Mouse (Mus musculus) T-helper 1 cell (primary cell): ENCODE measurements around the gene Top3b.
"Not testable (repeated sequence)": the region's sequence is repeated elsewhere in the genome, so short reads cannot be mapped to it uniquely, and the experiment has no call there.

Experiments used
- in situ Hi-C: fragments of 300-600 bp; cut with MboI, MseI; formaldehyde crosslinking; loops from one replicate; pipeline ENCODE4 v1.15.1; 2025; ENCODE audit warnings: high pct_unique_total_duplicates

The Top3b gene

DNA sequence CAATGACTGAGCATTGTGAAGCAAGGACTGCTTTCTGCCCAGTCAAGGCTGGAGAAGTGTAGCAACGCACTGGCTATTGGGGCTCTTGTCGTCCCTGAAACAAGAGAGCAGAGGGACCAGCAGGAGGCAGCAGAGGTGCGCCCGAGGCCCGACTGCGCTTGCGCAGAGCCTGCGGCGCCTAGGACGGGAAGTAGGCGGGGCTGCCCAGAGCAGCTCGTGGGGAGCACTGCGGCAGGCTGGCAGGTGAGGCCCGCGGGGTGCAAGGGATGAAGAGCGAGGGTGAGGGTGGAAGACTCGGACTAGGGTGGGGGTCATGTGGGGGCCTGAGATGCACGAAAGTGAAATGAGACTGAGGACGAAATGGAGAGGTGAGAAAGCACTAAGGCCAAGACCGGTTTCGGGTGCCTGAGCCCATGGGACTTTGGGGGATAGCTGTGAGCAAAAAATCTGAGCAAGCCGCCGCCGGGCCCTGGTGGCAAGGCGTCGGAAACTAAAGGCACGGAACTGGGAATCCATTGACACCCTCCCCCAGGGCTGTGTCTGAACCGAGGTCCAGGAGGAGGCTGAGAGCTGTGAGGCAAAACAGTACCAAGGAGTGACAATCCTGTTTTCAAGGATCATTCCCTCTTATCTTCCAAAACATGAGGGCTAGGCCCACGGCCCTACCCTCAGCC lies 26.0 kb downstream of the Top3b start, which contains the start of gene Ppm1f:
Ppm1f (plus strand) TSS at position 88 of the 674 bp plus-strand sequence.
- in situ Hi-C loops = no loop called here

DNA sequence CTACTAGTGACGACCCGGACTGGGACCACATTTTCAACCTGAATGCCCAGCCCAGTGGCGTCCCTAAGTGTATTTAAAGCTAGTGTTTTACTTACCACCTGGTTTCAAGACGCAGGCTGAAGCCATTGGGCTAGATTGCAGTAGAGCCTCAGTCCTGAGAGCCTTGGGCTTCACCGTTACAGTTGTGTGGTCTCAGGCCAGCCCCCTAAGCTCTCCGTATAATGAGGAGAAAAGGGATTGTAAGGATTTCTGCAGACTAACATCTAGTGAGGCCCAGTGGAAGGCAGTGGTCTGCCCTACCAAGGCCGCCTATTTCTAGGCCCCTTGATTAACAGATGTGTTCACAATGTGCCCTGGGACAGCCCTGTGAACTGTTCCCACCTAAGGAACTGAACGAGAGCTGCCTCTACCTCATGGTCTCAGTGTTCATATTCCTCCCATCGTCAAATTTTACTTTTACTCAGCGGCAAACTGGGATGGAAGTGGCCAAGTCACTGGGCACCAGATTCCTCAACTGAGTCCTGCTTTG lies 26.6 kb downstream of the Top3b start:
- in situ Hi-C loops = no loop called here

DNA sequence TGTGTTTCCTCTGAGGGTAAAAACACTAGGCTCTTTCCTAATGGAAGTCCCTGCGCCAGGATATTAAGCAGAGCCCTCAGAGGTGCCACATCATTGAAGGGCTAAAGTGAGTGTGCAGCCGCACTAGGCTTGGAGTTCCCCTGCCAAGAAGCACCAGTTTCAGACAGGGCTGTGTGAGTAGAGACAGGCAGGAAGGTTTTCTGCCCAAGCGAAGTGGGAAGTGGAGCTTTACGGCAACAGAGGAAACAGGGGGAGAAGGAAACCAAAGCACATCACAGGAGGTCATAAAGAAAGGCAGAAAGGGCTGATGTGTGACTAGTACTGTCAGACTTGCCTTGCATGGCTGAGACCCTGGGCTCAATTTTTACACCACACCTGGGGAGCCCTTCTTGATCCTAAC lies 31.8 kb downstream of the Top3b start:
- in situ Hi-C loops = no loop called here

DNA sequence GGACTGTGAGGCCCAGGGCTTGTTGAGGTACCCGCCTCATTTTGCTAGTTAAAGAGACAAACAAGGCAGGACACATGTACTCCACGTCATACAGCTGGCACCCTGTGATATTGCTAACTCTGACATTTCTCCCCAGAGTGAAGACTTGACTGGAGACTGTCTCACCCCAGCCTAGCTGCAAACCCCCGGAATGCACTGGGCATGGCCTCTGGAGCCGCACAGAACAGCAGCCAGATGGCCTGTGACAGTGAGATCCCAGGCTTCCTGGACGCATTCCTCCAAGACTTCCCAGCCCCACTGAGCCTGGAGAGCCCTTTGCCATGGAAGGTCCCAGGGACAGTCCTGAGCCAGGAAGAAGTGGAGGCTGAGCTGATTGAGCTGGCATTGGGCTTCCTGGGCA lies 32.7 kb downstream of the Top3b start:
- in situ Hi-C loops = no loop called here

DNA sequence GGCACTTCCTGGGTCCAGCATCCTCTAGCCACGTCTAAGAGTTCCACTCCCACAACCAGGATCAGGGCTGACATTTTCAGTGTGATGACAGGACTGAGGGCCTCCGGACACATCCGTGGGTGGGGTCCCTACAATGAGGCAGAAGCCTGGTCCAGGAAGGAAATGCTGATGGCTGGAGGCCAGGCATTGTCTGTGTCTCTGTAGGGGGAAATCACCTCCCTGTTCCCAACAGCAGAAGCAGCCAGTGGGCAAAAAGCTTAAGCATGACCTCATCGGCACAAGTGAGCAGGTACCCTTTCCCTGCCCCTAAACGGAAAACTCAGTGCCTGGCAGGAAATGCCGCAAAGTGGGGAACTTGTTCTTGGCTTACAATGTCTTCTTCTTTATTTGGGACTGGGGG lies 37.3 kb downstream of the Top3b start:
- in situ Hi-C loops = no loop called here

DNA sequence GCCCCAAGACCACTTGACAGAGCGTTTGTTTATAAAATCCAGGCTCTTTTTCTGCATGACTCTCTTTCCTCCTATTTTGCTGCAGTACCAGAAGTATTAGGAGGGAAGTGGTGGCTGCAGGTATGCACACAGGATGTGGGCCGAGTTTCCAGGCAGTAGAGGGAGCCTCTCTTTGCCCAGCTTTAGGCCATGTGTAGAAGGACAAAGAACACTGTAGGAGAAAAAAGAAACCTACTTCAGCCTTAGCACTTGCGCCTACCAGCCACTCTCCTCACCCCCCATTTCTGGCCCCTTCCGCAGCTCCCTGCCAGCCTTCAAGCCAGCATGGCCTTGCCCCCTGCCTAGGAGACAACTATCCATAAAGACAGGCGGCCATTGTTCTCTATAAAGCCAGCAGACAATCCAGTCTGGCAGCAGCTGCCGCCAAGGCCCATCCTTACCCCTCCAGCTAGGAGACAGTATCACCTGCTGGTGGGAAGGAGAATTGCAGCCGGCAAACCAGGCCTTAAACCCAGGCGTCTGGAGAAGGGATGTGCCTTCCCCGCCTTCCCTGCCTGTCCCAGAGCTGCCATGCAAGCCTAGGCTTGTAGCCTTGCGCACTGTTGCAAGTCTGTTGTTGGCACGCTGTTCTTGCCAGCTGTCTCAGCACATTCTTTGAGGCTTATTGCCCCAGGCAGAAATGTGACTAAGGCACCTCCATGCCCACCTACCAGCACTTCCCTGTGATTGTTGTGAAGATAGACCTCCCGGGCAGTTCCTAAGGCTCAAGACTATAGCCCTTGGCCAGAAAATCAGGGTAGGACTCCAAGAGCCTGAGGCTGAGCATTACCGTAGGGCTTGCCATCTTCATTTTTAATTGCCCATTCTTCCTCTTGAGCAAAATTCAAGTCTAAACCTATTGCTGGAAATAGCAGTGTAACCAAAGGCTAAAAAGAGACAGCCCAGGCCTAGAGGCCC lies 41.4 kb downstream of the Top3b start:
- in situ Hi-C loops = no loop called here

DNA sequence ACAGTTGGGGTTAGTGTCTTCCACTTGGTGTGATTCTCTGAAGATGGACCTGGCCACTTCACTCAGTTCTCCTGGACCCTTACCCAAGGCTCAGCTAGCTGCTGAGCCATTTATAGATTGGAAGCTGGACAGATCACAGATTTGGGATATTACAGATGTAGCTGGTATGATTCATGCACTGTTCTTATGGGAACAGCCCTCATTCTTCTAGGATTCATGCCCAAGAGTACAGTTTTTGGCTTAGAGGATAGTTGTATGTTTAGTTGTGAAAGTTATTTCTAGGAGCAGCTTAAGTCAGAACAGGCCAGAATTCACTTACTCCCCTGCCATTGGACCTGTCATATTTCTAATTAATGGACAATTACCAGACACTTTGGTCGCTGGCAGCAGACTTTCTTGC lies 42.9 kb downstream of the Top3b start:
- in situ Hi-C loops = no loop called here

DNA sequence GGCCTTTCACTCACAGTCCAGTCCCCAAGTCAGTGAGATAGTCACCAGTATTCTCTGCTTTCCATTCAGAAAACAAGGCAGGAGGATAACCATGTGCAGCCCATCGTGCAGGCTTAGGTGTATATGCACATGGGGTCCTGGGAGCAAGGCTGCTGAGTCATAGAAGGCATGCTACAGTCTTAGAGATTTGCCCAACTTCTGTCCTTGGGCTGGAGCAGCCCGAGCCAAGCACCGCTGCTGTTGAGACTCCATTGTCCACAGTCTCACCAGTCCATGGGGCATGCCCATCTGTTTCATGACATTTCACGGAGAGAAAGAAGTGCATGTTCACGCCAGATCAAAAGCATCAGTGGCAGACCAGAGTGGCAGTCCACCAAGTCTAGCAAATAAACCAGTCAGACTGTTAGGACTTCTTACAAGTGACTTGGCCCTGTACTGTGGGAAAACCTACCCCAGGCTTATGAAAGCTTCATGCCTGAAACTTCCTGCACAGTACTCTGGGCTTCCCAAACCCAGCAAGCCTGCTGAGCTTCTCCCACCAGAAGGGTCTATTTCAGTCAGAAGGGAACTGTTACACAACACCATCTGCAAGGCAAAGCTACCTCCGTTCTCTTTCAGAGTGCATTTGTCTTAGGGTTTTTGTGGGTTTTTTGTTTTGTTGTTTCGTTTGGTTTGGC lies 48.0 kb downstream of the Top3b start:
- in situ Hi-C loops = no loop called here

DNA sequence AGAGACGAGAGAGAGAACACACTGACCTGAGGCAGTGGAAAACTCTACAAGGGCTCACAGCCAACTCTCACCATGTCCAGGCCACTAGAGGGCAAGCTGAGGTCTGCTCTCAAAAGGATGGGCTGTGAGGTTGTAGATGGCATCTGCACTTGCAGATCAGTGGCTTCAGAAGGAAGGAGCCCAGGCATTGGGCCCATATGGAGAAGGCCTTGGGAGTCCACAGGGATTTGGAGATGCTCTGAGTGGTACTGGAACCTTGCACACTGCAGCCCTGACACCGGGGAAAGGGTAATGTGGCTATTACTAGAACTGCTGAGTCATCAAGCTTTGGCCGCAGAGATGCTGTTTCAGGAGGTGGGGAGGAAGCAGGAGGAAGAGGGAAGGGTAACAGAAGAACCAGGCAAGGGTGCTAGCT lies 50.5 kb downstream of the Top3b start:
- in situ Hi-C loops = no loop called here

DNA sequence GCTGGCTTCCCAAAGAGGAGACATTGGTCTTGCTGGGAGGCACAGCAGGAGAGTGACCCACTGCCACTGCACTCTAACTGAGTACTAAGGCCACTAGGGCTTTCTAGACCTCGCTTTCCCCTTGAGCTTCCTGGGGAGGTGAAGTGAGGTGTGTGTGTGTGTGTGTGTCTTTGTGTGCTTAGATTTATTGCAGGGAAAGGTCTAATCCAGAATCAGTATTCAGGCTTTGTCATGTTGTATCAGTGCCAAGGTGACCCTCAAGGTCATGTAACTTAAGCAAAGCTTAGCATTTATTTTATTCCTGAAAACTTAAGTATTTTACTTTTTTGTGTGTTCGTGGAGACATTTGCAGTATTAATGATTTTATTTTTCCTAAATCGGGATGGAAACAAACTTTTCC lies 53.9 kb downstream of the Top3b start:
- in situ Hi-C loops = no loop called here

DNA sequence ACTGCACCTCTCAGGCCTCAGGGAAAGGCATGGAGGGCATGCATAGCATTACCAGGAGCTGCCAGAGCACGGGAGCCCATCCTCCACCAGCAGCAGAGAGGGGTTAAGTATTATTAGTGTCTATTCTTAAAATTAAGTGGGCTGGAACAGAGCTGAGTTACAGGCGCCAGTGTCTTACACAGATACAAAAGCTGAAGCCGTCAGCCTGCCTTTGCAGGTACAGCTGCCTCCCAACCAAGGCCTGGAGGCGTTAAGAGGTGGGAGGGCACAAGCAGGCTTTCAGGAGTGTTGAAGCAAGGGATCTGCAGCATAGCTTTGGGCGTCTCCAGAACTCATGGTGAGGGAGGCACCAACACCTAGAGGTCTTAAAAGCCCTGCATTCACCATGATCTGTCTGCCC lies 56.0 kb downstream of the Top3b start:
- in situ Hi-C loops = no loop called here

DNA sequence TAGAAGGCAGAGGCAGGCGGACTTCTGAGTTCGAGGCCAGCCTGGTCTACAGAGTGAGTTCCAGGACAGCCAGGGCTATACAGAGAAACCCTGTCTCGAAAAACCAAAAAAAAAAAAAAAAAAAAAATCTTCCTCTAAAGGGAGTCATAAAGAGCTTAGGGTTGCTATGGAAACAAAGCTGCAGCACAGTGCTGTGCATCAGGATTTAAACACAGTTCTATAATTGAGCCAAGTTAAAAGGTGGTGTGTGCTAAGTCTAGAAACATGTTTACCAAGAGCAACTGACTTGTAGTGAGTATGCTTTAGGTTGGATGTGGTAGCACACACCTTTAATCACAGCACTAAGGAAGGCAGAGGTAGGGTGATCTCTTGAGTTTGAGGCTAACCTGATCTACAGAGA lies 58.4 kb downstream of the Top3b start:
- in situ Hi-C loops = not testable (repeated sequence)

DNA sequence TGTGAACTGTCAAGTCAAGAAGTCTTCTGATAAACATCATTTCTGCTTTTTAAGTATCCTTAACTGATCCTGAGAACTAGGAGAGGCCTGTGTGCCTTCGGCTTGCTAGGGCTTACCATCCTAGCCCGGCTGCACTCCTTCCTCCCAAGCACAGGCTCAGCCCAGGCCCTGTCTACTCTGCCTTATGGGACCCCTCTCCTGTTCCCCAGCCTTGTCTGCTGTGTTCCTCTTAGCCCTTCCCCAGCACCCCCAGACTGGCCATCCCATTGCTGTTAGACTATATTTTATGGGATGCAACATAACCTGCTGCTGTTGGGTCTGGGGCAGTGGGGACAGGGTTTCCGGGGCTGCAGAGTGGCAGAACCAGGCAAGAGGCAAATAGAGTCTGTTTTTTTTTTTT lies 59.8 kb downstream of the Top3b start:
- in situ Hi-C loops = no loop called here

DNA sequence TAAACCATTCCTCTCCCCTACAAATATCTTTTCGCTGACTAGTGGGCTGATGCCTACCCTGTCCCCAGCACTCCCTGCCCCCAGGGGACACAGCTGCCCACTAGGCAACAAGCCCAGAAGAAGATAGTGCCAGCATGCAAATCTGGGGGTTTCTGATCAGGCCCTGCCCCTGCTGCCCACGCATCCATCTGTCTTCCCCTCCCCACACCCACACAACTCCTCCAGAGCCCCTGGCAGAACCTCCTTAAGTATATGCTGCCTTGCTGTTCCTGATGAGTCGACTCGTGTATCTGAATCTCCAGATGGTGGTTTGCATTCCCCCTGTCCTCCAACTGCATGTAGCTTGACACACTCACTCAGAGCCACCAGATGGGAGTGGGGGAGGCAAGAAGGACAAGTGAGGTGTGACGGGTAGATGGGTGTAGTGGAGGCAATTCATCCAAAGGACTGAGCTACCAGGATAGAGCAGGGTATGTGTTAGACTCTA lies 60.3 kb downstream of the Top3b start:
- in situ Hi-C loops = no loop called here

DNA sequence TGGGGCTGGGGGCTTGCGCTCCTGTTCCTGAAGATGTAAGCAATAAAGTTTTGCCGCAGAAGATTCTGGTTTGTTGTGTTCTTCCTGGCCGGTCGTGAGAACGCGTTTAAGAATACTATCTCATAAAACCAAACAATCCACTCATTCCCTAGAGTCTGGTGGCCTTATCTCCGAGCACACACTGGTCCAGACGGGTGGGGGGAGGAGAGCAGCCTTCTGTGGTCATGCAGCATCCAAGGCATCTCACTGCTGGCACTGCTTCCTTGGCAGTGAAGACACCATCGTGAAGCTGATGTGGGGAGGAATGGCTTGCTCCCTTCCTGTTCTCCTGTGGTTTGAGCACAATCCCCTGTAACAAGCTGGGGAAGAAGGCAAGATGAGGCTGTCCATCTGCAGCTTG lies 69.0 kb downstream of the Top3b start:
- in situ Hi-C loops = no loop called here

DNA sequence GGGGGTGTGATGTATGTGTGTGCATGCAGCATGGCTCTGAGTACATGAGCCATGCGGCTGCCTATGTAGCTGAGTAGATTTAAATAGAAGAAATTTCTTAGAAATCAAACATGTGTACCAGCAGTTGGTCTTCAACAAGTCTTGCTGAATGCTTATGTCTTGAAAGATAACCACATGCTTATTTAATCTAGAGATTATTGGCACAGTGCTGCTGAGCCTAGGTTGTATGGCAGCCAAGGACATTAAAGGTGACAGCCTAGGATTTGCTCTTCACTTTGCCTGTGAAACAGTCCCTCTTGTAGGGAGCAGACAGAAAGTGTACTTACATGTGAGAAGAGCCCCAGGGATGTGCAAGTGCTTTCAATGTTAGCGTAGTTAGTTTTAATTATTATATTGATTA lies 70.5 kb downstream of the Top3b start:
- in situ Hi-C loops = no loop called here
